Mouse (Mus musculus) MEL (cell line): ENCODE data around the gene Aph1c. TPM values are rescaled to one million over a fixed set of nuclear protein-coding genes. Genes with fewer than 3 reads are reported as not detected.

ENCODE experiments used
- DNase-seq: peaks from one replicate; pipeline ENCODE4 v3.0.0; 2011; ENCODE audit warnings: low read depth, low spot score
- H3K27ac ChIP-seq: 2 replicates; pipeline ENCODE4 v1.5.1; 2012; ENCODE audit warnings: low read depth, mild to moderate bottlenecking, control low read depth, low read length, moderate library complexity; ENCODE audit not compliant: control insufficient read depth
- H3K27me3 ChIP-seq, 2 experiments: fragments of 150-350 bp in 1 of 2; sonication (generic) in 1 of 2; 2 replicates each; pipeline ENCODE4 v1.6.1; 2012; ENCODE audit warnings: low read length in 2 of 2, mild to moderate bottlenecking in 2 of 2, improper control_type of control experiment in 1 of 2, moderate library complexity in 1 of 2; ENCODE audit not compliant: insufficient read depth in 2 of 2, control insufficient read depth in 1 of 2
- H3K36me3 ChIP-seq, 2 experiments: 2 replicates each; pipeline ENCODE4 v1.6.1; 2012 to 2014; ENCODE audit warnings: low read length in 2 of 2, improper control_type of control experiment in 1 of 2, inconsistent platforms in 1 of 2, mild to moderate bottlenecking in 1 of 2; ENCODE audit not compliant: insufficient read depth in 2 of 2, control insufficient read depth in 1 of 2
- H3K4me1 ChIP-seq, 2 experiments: fragments of 150-350 bp in 1 of 2; sonication (generic) in 1 of 2; 2 replicates each; pipeline ENCODE4 v1.6.1; 2012; ENCODE audit warnings: low read length in 2 of 2, improper control_type of control experiment in 1 of 2, mild to moderate bottlenecking in 1 of 2; ENCODE audit not compliant: insufficient read depth in 2 of 2, control insufficient read depth in 1 of 2
- H3K4me3 ChIP-seq, 2 experiments: fragments of 150-350 bp in 1 of 2; sonication (generic) in 1 of 2; 2 replicates each; pipeline ENCODE4 v1.5.1; 2012; ENCODE audit warnings: low read depth in 2 of 2, low read length in 2 of 2, mild to moderate bottlenecking in 2 of 2, moderate library complexity in 2 of 2, control low read depth in 1 of 2, improper control_type of control experiment in 1 of 2; ENCODE audit not compliant: control insufficient read depth in 1 of 2, insufficient read depth in 1 of 2
- H3K79me2 ChIP-seq: 2 replicates; pipeline ENCODE4 v1.6.1; 2012; ENCODE audit warnings: mild to moderate bottlenecking, low read length, moderate library complexity; ENCODE audit not compliant: control insufficient read depth, poor library complexity, insufficient read depth
- H3K9ac ChIP-seq: 2 replicates; pipeline ENCODE4 v1.6.1; 2012; ENCODE audit warnings: low read depth, mild to moderate bottlenecking, control low read depth, low read length, moderate library complexity; ENCODE audit not compliant: control insufficient read depth, poor library complexity, severe bottlenecking
- H3K9me3 ChIP-seq: fragments of 150-350 bp; sonication (generic); replicated peaks from 2 replicates; pipeline ENCODE4 v1.6.1; 2012; ENCODE audit warnings: mild to moderate bottlenecking, low read length, improper control_type of control experiment, moderate library complexity; ENCODE audit not compliant: insufficient read depth
- CHD1 ChIP-seq: IDR thresholded peaks from 2 replicates; pipeline ENCODE4 v1.6.1; 2012; ENCODE audit warnings: low read depth, mild to moderate bottlenecking, inconsistent platforms, low read length, improper control_type of control experiment
- CHD2 ChIP-seq: IDR thresholded peaks from 2 replicates; pipeline ENCODE4 v1.6.1; 2011; ENCODE audit warnings: low read length, improper control_type of control experiment
- CTCF ChIP-seq, 3 experiments: IDR thresholded peaks in 2 of 3; conservative IDR thresholded peaks in 1 of 3; 2 replicates each; pipeline ENCODE4 v1.5.1; 2011 to 2012; ENCODE audit warnings: low read length in 3 of 3, low read depth in 2 of 3, mild to moderate bottlenecking in 2 of 3, improper control_type of control experiment in 1 of 3, inconsistent platforms in 1 of 3, mixed read lengths in 1 of 3, moderate library complexity in 1 of 3; ENCODE audit not compliant: control insufficient read depth in 1 of 3, insufficient read depth in 1 of 3, poor library complexity in 1 of 3, severe bottlenecking in 1 of 3
- E2F4 ChIP-seq: IDR thresholded peaks from 2 replicates; pipeline ENCODE4 v1.6.1; 2011; ENCODE audit warnings: low read depth, low read length, improper control_type of control experiment, borderline replicate concordance
- ELF1 ChIP-seq: IDR thresholded peaks from 2 replicates; pipeline ENCODE4 v1.6.1; 2014; ENCODE audit warnings: low read depth, mild to moderate bottlenecking, inconsistent platforms, low read length, improper control_type of control experiment, moderate library complexity
- KAT2A ChIP-seq: conservative IDR thresholded peaks from 2 replicates; pipeline ENCODE4 v1.6.1; 2012; ENCODE audit warnings: low read depth, low read length, improper control_type of control experiment, inconsistent platforms
- MAZ ChIP-seq: IDR thresholded peaks from 2 replicates; pipeline ENCODE4 v1.6.1; 2012; ENCODE audit warnings: low read depth, mild to moderate bottlenecking, inconsistent platforms, low read length, improper control_type of control experiment
- MXI1 ChIP-seq: IDR thresholded peaks from 2 replicates; pipeline ENCODE4 v1.6.1; 2011; ENCODE audit warnings: mild to moderate bottlenecking, low read depth, low read length, improper control_type of control experiment
- NELFE ChIP-seq: IDR thresholded peaks from 2 replicates; pipeline ENCODE4 v1.6.1; 2011; ENCODE audit warnings: low read depth, low read length, improper control_type of control experiment
- POLR2AphosphoS2 ChIP-seq: IDR thresholded peaks from 2 replicates; pipeline ENCODE4 v1.6.1; 2011; ENCODE audit warnings: low read length, improper control_type of control experiment
- POLR2AphosphoS5 ChIP-seq: IDR thresholded peaks from 2 replicates; pipeline ENCODE4 v1.6.1; 2012; ENCODE audit warnings: low read depth, borderline replicate concordance, mild to moderate bottlenecking, inconsistent platforms, low read length, moderate library complexity, mixed read lengths
- SIN3A ChIP-seq: IDR thresholded peaks from 2 replicates; pipeline ENCODE4 v1.6.1; 2012; ENCODE audit warnings: low read length, improper control_type of control experiment, inconsistent platforms
- TAL1 ChIP-seq: IDR thresholded peaks from 2 replicates; pipeline ENCODE4 v1.6.1; 2012; ENCODE audit warnings: mild to moderate bottlenecking, inconsistent platforms, low read length, moderate library complexity, mixed read lengths
- ZKSCAN1 ChIP-seq: IDR thresholded peaks from 2 replicates; pipeline ENCODE4 v1.6.1; 2012; ENCODE audit warnings: low read depth, mild to moderate bottlenecking, inconsistent platforms, low read length, improper control_type of control experiment, moderate library complexity
- ZNF384 ChIP-seq: IDR thresholded peaks from 2 replicates; pipeline ENCODE4 v1.6.1; 2012; ENCODE audit warnings: low read depth, mild to moderate bottlenecking, inconsistent platforms, low read length, improper control_type of control experiment
- polyA plus RNA-seq, 2 experiments: library from polyadenylated mRNA; stranded (reverse) in 1 of 2; unstranded in 1 of 2; fragments of >175 nt in 1 of 2; fragments of >200 nt in 1 of 2; gene quantifications; 2 replicates each; pipeline versions ENCODE4 v1.2.1 to v1.2.4; 2012; ENCODE audit warnings: low replicate concordance in 2 of 2, low read depth in 1 of 2; ENCODE audit not compliant: insufficient read length in 2 of 2, insufficient read depth in 1 of 2, missing spikeins in 1 of 2
- total RNA-seq: library from RNA; depleted of rRNA; stranded (reverse); fragments of 300-350 nt; gene quantifications from 2 replicates; pipeline ENCODE4 v1.2.3, GENCODE M21; 2012

The Aph1c gene
- total and polyA plus RNA-seq, 3 experiments: 0.23 to 0.39 TPM; not detected in 1

GRCm38 (mm10) chr9:66862202-66862601, 27.7 kb upstream of the Aph1c start:
- Histone ChIP-seq H3K9me3 (no peaks in the 10 kb centered on the region), H3K4me1 (no peaks in the 10 kb centered on the region), H3K79me2 (no peaks in the 10 kb centered on the region), H3K9ac (no peak overlapping the region), H3K36me3 (peaks cover 0 to 2% of the 10 kb centered on the region in 2 experiments; a peak in 2 of 4 replicates), H3K27me3 (no peaks in the 10 kb centered on the region), H3K27ac (no peak overlapping the region)
- no peak for TF ChIP-seq SIN3A
- TF ChIP-seq KAT2A: no peak
- no peak for TF ChIP-seq CHD2
- TF ChIP-seq ZNF384: no peak
- TF ChIP-seq E2F4: no peak
- TF ChIP-seq MXI1: no peak
- TF ChIP-seq POLR2AphosphoS2: no peak
- no peak for TF ChIP-seq CHD1
- no peak for TF ChIP-seq TAL1
- TF ChIP-seq MAZ: no peak
- TF ChIP-seq CTCF (IDR thresholded peaks at IDR 0.05 in 2 of 3, conservative IDR thresholded peaks at IDR 0.05 in 1 of 3; ENCODE audit: control insufficient read depth in 1 of 3, insufficient read depth in 1 of 3, low read depth in 2 of 3, low read length in 3 of 3, poor library complexity in 1 of 3, severe bottlenecking in 1 of 3): no peak
- TF ChIP-seq POLR2AphosphoS5: no peak
- TF ChIP-seq, all 39 proteins: peak for 0
- no peak for DNase-seq
- no peak overlapping the region for H3K4me3 ChIP-seq

GRCm38 (mm10) chr9:66861104-66861767, 26.7 kb upstream of the Aph1c start:
- H3K4me1 ChIP-seq: no peaks in the 10 kb centered on the region
- peaks cover 0 to 2% of the 10 kb centered on the region in 2 experiments; a peak in 2 of 4 replicates for H3K36me3 ChIP-seq
- H3K9ac ChIP-seq: no peak overlapping the region
- no peak overlapping the region for H3K27ac ChIP-seq
- no peaks in the 10 kb centered on the region for H3K9me3 ChIP-seq
- DNase-seq: no peak
- TF ChIP-seq ELF1 (no peak), NELFE (no peak)
- H3K27me3 ChIP-seq: no peaks in the 10 kb centered on the region
- H3K4me3 ChIP-seq: no peak overlapping the region
- no peaks in the 10 kb centered on the region for H3K79me2 ChIP-seq

- peaks cover 0 to 2% of the 10 kb centered on the region in 2 experiments; a peak in 2 of 4 replicates for H3K36me3 ChIP-seq
- no peak overlapping the region for H3K27ac ChIP-seq
- no peaks in the 10 kb centered on the region for H3K4me1 ChIP-seq
- TF ChIP-seq ZKSCAN1: no peak
- no peak overlapping the region for H3K9ac ChIP-seq
- H3K79me2 ChIP-seq: no peaks in the 10 kb centered on the region
- no peak for DNase-seq
- H3K27me3 ChIP-seq: no peaks in the 10 kb centered on the region
- no peak overlapping the region for H3K4me3 ChIP-seq
- H3K9me3 ChIP-seq: no peaks in the 10 kb centered on the region
Measured at GRCm38 (mm10) chr9:66859523-66859922, 25.0 kb upstream of the Aph1c start.
